8 mouse cellular contexts compared by ENCODE assay signal in genomic region chr13:14629726-14630641, GRCm38 (mm10). TPM values are rescaled to one million over a fixed set of nuclear protein-coding genes. Genes with fewer than 3 reads are reported as not detected.
DNase-seq lines count a peak whose midpoint lies in the region; ATAC-seq lines count a peak whose summit lies in the region.

AW209491 (plus strand) TSS chr13:14630154.

- ATAC-seq in erythroblast, adult 5-6 weeks (replicated peaks; ENCODE audit: low FRiP score, poor library complexity, severe bottlenecking): peak; percentile 96
- ATAC-seq in kidney, embryonic 15.5 days (replicated peaks; ENCODE audit: low FRiP score): peak; percentile 97
- ATAC-seq in monocyte, adult 5-6 weeks (replicated peaks; ENCODE audit: insufficient number of reproducible peaks, low FRiP score, low TSS enrichment, poor library complexity, severe bottlenecking): peak; percentile 98

- H3K4me3 ChIP-seq in heart, embryonic 10.5 days: peak within 1 kb of the TSS; percentile 76
- H3K4me3 ChIP-seq in kidney, embryonic 15.5 days (replicated peaks): peak within 1 kb of the TSS; percentile 61

- peaks cover 33% of the 10 kb centered on the region for H3K36me3 ChIP-seq in heart, embryonic 10.5 days
- H3K36me3 ChIP-seq in kidney, embryonic 15.5 days: peaks cover 30% of the 10 kb centered on the region

- H3K27ac ChIP-seq in heart, embryonic 10.5 days: peak within 1 kb of the TSS; percentile 94
- peak within 1 kb of the TSS; percentile 76 for H3K27ac ChIP-seq in kidney, embryonic 15.5 days

- H3K27me3 ChIP-seq in heart, embryonic 10.5 days (ENCODE audit: insufficient read depth, poor library complexity, severe bottlenecking): no peaks in the 10 kb centered on the region
- H3K27me3 ChIP-seq in kidney, embryonic 15.5 days: no peaks in the 10 kb centered on the region

- H3K4me2 ChIP-seq in kidney, embryonic 15.5 days: peak within 1 kb of the TSS; percentile 70

- 1% methylated on average over 29 of the region's 29 CpGs for WGBS in heart, embryonic 10.5 days
- under 1% methylated on average over 29 of the region's 29 CpGs for WGBS in kidney, embryonic 15.5 days

- peaks cover 10% of the 10 kb centered on the region; the same call in 1 of the 2 replicates for H3K4me1 ChIP-seq in heart, embryonic 10.5 days
- H3K4me1 ChIP-seq in kidney, embryonic 15.5 days: peaks cover 8% of the 10 kb centered on the region

- H3K9ac ChIP-seq in kidney, embryonic 15.5 days: peak within 1 kb of the TSS; percentile 62

- H3K9me3 ChIP-seq in heart, embryonic 10.5 days: no peaks in the 10 kb centered on the region
- H3K9me3 ChIP-seq in kidney, embryonic 15.5 days (replicated peaks): no peaks in the 10 kb centered on the region

- DNase-seq in B cell, adult 2 months: peak; percentile 89
- peak; percentile 99 for DNase-seq in brain, adult 2 months (ENCODE audit: low read depth, low spot score)
- peak; percentile 98 for DNase-seq in heart, embryonic 10.5 days (ENCODE audit: low spot score)
- DNase-seq in liver: peak; percentile 91
- peak; percentile 85 to 90 for DNase-seq in spleen, postnatal 4 days (ENCODE audit: low spot score in 2 of 2)

RNA-seq across cellular contexts. Expression of gene AW209491, which starts in this region (rescaled TPM):
- total RNA-seq in erythroblast, adult 5-6 weeks (2015; ENCODE audit: low replicate concordance): 2.5 and 4.6 TPM in 2 replicates
- total RNA-seq in erythroblast, adult 5-6 weeks (2017; ENCODE audit: low replicate concordance): 5.5 and 9.2 TPM in 2 replicates
- polyA plus RNA-seq in heart, embryonic 10.5 days (2016; fragmentation: Nextera tagmentation; extraction: Ambion mirVana): 21.7 and 28.0 TPM in 2 replicates
- 26.7 and 27.8 TPM in 2 replicates for polyA plus RNA-seq in kidney, embryonic 15.5 days (2015; fragmentation: Nextera tagmentation; extraction: Ambion mirVana)
- 3.8 to 8.8 TPM (median 5.2 TPM) in 3 replicates for total RNA-seq in monocyte, adult 5-6 weeks (2017)

Comparison
In these comparisons a context has a peak if more than half of its experiments do, and no peak if none do; other contexts are left out.
1. Peak in every context shown above with its lines: DNase-seq, ATAC-seq, H3K4me3 ChIP-seq and H3K27ac ChIP-seq.